Mouse (Mus musculus) brain, embryonic 14.5 days (tissue): ENCODE data around the gene Cubn. TPM values are rescaled to one million over a fixed set of nuclear protein-coding genes. Genes with fewer than 3 reads are reported as not detected.

Experiments used
- DNase-seq: peaks from one replicate; pipeline ENCODE4 v3.0.0-alpha.2; 2011; ENCODE audit warnings: low read depth
- CTCF ChIP-seq: fragments of 200-500 bp; IDR thresholded peaks from 2 replicates; pipeline ENCODE4 v1.5.1; 2012; ENCODE audit warnings: inconsistent platforms, mild to moderate bottlenecking, moderate library complexity, borderline replicate concordance; ENCODE audit not compliant: insufficient read depth, insufficient read length; ENCODE audit errors: extremely low read depth
- POLR2A ChIP-seq: fragments of 200-500 bp; IDR thresholded peaks from 2 replicates; pipeline ENCODE4 v1.6.1; 2012; ENCODE audit warnings: mild to moderate bottlenecking, inconsistent platforms, borderline replicate concordance; ENCODE audit not compliant: poor library complexity, insufficient read depth, insufficient read length, severe bottlenecking; ENCODE audit errors: extremely low read depth
- polyA plus RNA-seq: library from polyadenylated mRNA; depleted of rRNA; stranded (reverse); fragments of >200 nt; gene quantifications from 2 replicates; pipeline ENCODE4 v1.2.3, GENCODE M21; 2012; rRNA removed

The Cubn gene
- polyA plus RNA-seq, result 0.35 and 0.55 TPM in 2 replicates

DNA sequence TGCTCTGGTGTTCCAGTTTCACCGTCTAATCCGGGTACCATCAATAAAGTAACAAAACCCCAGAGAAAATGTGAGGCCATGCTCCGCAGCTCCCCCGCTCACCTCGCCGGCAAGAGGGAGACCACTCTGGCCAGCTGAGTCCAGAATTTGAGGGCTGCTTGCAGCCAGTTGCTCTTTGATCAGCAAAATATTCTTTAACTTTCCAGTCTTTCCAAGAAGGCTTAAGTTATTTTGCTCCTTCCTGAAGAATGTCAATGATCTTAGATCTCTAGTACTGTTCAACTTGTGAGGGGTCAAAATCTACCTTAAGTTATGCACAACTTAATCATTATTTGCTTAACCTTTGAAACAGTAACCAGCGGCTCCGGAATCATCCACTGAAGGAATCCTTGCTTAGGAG is at the start of gene Cubn:
Gene Cubn (minus strand): TSS at position 80 of the 400 bp plus-strand sequence.
- TF ChIP-seq CTCF, result no peak
- TF ChIP-seq POLR2A, result no peak
- no peak for DNase-seq

DNA sequence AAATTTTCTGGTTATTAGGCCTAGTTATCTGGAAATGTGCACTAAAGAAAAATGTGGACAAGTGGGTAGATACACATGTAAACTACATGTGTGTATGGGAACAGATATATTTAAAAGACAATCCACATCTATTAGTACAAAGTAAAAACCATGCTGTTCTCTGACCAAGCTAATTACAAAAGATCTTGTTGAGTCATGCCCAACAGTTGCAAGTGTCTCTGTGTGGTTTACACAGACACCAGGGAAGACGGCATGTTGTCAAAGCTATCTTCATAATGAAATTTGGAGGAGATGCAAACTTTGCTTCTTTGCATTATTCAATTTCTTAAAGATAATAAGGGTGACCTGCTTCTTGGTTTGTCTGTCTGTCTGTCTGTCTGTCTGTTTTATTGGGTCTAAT is 48.2 kb upstream of the Cubn start:
- DNase-seq, result no peak
- TF ChIP-seq POLR2A (no peak), CTCF (no peak)

DNA sequence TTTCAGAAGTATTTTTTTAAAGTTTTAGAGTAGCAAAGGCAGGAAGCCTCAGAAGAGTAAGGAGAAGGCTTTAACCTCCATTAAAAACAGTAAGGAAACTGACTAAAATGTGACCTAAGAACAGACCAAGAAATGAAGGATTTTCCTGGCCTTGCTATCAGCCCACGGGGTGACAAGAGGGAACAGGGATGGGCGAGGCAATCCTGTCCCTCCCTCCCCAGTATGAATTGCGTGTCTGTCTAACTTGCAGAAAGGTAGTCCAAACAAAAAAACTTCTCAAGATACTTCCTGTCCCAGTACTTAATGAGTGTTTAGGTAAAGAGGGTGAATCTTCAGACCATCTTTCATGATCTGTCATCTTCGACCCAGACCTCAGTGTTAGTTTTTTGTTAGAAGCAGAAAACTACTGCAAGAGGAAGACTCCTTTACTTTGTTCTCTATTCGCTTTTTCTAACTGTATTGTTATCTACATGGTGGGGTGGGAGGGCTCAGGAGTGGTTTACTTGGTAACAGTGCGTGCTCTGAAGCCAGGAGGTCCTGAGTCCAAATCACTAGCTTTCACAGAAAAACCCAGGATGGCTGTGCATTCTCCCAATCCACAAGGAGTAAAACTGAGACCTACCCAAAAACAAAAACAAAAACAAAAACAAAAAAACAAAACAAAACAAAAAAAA is 47.2 kb upstream of the Cubn start:
- DNase-seq, result no peak

DNA sequence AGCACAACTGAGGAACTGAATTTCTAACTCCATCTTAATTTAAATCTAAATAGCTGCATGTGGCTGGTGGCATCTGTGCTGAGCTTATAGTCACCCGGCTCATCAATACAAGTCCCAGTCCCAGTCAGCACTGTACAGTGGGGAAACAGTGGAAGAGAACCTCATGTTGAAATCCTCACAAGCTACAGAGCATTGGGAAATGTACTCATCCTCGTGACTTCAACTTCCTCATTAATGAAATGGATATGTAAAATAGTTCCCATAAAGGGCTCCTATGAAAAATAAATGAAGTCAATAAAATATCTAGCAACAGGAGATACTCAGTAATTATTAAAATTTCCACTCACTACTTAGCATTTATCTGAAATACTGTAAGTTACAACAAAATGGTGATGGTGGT is 46.6 kb upstream of the Cubn start:
- no peak for DNase-seq
- no peak for TF ChIP-seq POLR2A

More for the DNA sequence above, 47.2 kb upstream of the Cubn start:
- TF ChIP-seq CTCF (no peak), POLR2A (no peak)

DNA sequence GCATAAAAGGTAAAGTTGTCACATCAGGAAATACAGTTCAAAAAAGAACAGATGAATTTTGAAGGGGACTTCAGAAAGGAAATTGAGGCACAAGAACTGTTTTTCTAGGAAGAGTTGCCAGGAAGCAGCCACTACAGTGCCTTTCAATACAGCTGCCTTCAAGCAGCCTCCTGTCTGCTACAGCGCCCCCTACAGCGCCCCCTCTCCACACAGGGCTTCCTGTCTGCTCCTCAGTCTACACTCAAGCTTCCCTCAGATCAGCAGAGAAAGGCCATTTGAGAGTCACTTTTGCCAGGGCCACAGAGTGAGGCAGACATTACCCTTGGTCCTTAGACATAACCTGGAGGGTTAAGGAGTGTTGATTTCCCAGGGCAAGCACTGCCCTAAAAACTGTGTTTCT is 46.1 kb upstream of the Cubn start:
- TF ChIP-seq CTCF (0 out of 2 replicates have a peak, but pooled peaks have one; percentile 21), POLR2A (no peak)
- DNase-seq, result no peak

DNA sequence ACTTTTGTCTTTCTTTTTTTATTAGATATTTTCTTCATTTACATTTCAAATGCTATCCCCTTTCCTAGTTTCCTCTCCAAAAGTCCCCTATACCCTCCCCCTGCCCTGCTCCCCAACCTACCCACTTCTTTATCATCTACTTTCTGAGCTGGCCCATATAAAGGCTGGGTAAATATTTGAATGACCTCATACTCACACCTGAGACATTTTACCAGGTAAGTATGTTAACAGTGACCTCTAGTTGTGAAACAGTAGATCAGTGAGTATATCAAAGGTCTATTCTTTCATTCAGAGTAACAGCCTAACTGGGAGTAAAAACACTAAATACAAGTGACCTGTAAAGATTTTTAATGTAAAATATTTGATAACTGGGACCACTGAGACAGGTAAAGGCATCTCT is 45.1 kb upstream of the Cubn start:
- TF ChIP-seq CTCF, result no peak
- no peak for TF ChIP-seq POLR2A
- DNase-seq, result no peak

DNA sequence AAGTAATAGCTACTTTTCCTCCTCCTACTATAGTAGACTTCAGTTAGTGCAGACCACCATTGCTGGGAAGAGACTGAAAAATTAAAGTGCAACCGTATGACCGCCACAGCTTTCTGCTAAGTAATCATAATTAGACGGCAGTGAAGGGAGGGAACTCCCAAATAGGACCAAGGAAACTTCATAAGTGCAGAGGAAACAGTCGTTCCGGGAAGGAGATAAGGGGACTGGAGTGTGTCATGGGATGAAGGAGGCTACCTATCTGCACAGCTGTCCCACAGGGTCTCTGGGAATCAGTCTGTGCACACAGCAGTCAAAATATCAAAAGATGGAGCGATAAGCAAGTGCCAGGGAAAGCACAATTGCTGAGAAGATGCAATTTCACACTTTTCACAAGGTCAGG is 39.0 kb upstream of the Cubn start:
- DNase-seq, result no peak
- TF ChIP-seq POLR2A (no peak), CTCF (no peak)

DNA sequence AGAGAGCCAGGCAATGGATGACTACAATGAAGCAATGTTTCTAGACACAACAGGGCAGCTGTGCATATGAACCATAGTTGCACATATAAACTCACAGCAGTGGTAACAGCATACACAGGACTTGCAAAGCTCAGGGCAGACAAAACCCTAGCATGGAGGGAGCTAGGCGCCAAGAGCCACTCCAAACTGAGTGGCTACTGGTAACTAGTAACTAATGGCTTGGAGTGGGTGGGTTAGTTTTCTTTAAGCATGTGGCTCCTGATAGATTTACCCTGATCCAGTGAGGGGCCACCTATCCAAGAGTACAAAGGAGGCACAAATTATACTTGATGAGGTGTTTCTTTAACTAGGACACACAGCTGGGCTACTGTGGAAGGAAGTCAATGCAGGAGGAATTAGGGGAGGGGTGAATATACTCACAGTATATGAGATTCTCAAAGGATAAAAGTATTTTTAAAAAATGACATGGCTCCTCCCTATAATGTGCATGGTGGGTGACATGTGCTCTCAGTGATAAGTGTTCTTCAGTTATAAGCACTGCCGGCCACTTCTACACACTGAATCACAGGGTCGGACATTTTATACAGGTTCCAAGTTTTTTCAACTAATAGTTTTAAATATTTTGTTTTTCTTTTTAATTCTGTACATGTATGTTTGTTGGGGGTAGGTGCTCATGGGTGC is 37.8 kb upstream of the Cubn start:
- no peak for DNase-seq
- TF ChIP-seq POLR2A (no peak), CTCF (no peak)

DNA sequence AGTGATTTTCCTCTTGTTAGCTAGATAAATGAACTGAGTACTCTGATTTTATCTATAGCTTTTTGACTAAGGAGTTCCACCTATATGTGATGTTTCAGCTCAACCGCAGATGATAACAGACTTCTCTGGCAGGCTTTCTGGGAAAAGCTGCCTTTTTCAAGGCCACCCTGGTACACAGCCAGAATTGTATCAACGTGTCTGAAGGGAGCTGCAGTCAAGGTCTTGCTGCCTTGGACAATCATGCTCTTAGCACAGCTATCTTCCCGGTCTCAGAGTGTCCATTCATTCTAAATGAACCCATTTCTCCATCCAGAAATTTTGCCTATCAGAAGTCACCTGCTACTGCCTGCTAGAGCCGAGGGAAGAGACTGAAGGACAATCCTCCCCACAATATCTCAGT is 35.9 kb upstream of the Cubn start:
- TF ChIP-seq POLR2A (no peak), CTCF (no peak)
- no peak for DNase-seq

DNA sequence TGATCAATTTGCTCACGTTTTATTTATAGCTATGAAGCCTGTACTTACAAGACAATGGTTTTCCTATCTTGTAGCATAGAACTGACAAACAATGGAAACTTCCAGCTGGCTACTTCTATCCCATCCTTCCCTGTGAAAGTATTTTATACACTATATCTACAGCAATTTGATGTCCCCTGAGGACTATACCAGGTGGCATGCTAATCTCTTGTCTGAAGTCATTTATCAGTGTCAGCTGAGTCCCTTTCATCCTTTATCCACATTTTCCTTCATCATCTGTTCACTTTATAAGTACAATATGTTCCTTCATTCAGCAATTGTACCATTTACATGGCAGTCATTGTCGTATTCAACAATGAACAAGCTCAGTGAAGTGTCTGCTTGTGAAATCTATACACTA is 35.5 kb upstream of the Cubn start:
- no peak for TF ChIP-seq CTCF
- TF ChIP-seq POLR2A, result no peak

DNA sequence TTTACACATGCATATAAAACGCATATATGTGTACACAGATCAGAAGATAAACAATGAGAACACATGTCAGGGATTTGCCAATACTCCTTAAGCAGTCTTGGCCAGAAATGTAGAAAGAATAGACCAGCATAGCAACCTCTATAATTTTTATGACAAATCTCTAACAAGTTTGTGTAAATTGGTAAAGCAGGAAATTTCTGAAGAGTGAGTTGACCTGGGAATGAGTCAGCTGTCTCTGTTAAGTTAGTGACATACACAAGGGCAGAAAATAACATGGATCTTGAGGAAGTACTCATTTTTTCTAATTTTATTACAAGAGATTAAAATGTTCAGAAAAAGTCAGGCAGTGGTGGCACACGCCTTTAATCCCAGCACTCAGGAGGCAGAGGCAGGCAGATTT is 34.6 kb upstream of the Cubn start:
- TF ChIP-seq CTCF, result no peak
- no peak for TF ChIP-seq POLR2A
- DNase-seq, result no peak

More for the DNA sequence above, 35.5 kb upstream of the Cubn start:
- peak; percentile 51 for DNase-seq

DNA sequence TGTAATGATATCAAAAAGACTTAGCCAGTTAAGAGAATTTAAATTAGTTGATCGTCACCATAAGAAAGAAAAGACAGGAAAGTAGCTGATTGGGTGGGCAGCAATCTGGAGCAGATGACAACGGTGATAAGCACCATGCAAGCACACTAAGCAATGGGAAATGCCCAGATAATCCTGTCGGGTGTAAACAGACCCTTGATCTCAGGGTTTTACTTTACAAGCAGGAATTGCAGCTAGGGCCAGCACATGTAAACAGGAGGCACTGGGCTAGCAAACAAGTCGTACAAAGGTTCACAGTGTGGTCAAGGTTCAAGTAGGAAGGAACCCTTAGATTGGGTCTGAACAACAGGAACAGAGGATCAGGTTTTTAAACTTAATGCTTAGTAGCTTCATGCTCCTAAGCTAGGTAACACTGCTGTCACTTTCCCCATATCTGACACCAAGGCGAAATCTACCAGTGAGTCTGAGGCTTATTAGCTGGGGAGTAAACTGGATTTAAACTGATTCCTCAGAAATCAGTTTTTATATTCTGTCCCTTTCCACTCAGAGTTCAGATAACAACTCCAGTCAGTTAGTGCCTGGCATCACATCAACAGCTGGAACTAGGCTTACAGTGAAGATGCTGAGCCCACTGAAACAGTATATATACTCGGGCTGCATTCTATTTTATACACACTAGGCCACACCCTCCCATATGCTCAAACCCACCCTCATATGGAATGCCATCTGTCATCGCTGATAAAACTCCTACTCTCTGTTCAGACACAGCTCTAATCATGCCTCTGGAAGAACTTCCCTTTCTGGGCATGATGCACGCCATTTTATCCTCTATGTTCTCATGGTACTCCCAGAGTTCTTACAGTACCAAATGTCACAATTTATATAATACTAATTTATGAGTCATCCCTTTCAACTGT is 32.2 kb upstream of the Cubn start:
- TF ChIP-seq CTCF (no peak), POLR2A (no peak)
- peak; percentile 82 for DNase-seq
